Mouse (Mus musculus): Measurements from ENCODE around the gene Tas2r103.

The Tas2r103 gene

DNA sequence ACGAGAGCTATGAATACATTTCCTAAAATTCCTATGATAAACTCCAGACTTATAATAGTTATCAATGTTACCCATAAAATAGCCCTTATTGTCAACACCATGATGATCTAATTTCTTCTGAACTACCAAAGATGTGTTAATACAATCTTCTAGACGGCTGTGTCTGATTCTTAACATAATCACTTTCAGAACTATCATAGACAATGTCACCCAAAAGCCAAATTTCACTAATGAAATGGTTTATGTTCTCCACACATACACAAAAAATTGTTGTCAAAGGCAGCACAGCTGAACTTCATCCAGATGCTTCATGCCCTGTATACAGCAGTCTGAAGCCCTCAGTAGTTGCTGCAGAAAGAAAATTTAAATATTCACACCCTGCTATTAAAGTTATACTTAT lies at the start of gene Tas2r103:
Tas2r103 (minus strand) TSS at position 101 of the 400 bp plus-strand sequence.
- DNase-seq (ENCODE audit: low spot score in 2 of 2), result no peak

DNA sequence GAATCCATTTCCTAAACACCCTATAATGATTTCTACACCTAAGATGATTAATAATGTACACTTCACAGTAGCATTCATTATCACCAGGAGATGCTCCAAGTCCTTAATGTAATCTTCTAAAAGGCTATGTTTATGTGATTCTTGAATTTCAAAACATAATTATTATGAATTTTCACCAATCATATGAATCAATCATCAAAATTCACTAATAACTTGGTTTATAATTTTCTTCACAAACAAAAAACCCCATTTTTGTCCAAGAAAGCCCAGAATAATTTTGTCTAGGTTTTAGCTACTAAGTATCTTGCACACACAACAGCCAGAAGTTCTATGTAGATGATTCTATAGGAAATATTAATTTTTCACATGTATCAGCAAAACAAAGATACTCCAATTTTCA lies 18.8 kb upstream of the Tas2r103 start, which contains the start of gene Tas2r140:
Tas2r140 (minus strand) TSS at position 101 of the 400 bp plus-strand sequence.
- no peak for DNase-seq (ENCODE audit: low spot score in 2 of 2)
